Mouse (Mus musculus): Measurements from ENCODE around the gene Prnd. TPM values are rescaled to one million over a fixed set of nuclear protein-coding genes. Genes with fewer than 3 reads are reported as not detected.
A peak's percentile ranks its signal among the peaks of the same experiment; 100 is the strongest.

Gene Prnd
- total RNA-seq, 2 experiments from 2014 or later = 1.4 to 2.4 TPM

DNA sequence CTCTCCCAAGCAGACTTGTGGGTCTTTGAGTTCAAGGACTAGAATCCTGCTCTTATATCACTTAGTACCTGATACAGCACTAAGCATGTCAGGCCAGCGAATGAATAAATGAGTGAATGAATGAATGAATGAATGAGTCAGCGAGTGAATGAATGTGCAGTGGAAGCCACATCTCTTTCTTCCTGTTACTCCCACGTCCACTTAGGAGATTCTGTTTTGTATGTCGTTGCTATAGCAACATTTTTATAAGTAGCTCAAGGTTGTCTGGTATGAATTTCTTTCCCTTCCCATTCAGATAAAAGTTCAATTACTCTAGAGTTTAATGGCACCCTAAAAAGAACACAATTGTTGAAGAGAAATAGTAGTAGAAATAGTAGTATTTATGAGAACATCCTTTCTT is 20.4 kb downstream of the Prnd start:
- no peak for DNase-seq
- intact Hi-C loops (cut with DNase I) = loop anchor here (1.0 kb wide), 1 partner anchor 9 kb away; no protein-coding TSS in a partner anchor

DNA sequence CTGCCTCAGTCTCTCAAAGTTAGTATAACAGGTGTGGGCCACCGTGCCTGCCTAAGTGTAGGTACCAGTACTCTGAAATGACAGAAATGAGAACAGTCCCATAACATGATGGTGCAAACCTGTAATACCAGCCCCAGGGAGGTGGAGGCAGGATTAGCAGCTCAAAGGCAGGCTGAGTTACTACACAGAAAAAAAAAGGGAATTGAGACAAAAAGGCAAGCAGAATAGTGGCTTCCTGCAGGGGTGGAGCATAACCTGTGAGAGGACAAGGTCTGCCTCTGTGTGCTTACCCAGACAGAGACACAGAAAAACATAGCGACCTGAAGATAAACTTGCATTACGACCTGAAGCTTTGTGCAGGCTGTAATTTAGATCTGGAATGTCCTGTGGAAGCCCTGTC is 26.0 kb downstream of the Prnd start:
- DNase-seq = no peak
- intact Hi-C loops (cut with DNase I) = no loop called here

DNA sequence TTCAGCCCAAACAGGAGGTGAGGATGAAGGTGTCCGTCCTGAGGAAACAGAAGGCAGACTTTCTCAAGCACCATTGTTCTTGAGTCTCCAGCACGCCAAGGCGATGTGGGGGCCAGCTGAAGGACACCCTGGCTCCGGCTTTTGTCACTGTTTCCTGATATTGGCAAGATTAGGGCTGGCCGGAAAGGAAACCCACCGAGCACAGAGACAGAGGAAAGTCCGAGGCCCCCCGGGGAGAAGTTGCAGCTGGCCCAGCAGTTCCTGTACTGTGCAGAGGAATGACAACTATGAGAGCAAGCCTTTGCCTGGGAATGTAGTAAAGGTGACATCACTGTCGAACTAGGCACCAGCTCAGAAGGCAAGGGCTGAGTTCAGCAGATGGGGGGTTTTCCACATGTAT is 30.2 kb downstream of the Prnd start:
- DNase-seq = peak in 1 of 2 experiments; percentile 29
- intact Hi-C loops (cut with DNase I) = loop anchor here (2.0 to 5.0 kb wide), 2 partner anchors 22 to 81 kb away; no protein-coding TSS in a partner anchor

DNA sequence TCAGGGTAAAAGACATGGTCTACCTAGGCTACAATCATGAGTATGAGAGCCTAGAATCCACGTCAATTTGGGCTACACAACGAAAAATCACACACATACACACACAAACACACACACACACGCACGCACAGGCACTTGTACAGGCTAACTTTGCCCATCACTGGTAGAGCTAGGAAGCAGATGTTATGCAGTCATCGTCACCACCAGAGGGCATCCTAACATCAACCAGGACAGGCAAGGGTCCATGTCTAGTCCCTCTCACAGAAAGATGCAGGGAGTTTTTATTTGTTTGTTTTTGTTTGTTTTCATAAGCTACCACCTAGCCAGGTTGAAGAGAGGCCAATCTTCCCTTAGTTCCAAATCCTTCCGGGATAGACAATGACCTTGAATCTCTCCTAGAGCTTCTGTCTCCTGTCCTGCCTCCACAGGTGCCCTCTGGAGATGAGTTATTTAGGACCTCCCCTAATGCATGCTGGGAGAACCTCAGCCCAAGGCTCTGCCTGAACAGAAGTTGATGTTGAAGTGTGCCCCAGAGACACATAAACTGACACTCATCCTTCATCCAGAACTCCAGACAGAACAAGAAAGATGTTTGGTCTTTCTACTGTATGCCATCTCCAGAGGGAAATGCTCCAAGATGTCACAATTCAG is 32.0 kb downstream of the Prnd start:
- intact Hi-C loops (cut with DNase I) = loop anchor here (1.0 to 5.0 kb wide), 3 partner anchors 80 to 260 kb away; no protein-coding TSS in a partner anchor
- DNase-seq = peak; percentile 60 to 64

DNA sequence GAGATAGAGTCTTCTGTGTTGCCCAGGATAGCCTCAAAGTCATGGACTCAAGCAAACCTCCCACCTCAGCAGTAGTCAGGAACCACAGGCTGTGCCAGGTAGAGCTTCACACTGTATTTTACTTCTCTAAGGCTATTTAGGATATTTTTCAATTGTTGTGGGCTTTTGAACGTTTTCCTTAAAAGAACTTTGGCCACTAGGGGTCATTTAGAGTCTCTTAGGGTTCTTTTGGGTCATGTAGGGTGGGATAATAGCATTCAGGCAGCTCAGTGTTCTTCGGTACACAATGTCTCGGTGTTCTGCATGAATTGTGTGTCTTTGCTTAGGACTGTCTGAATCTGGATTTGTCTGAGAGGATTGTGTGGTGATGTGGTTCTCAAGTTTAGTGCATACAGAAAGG is 37.3 kb downstream of the Prnd start:
- intact Hi-C loops (cut with DNase I) = no loop called here
- DNase-seq = no peak

DNA sequence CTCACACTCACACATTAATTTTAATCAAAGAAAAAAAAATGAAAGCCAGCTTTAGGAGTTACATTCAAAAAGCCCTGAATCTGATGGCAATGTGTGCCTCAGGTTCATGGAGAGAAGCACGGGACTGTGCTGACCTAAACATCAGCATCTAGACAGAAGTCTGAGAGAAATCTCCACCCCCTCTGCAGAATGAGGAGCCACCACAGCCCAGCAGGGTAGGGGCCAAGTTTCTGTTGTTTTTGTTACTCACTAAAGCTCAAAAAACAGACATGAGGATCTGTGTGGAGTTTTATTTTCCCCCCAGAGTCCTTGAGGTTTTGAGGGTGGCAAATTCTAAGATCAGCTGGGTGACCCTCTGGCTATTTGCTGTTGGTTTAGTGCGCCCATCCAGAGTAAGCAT is 37.9 kb downstream of the Prnd start:
- intact Hi-C loops (cut with DNase I) = no loop called here
- no peak for DNase-seq

DNA sequence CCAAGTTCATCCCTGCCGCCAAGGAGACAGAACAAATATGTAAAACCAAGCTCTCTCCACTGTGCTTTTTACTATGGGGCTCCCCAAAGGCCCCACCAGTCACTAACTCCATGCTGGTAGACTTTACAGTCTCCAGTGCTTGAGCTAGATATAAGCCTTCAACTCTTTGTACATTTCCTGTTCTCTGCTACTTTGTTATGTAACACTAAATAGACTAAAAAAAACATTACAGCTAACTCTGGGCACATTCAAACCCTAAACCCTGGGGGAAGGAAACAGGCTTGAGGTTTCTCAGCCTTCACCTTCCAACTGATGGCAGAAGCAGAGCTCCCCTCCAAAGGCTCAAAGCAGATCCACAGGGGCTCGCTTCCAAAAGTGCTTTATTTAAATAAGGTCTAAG is 41.8 kb downstream of the Prnd start:
- intact Hi-C loops (cut with DNase I) = no loop called here
- DNase-seq = no peak

DNA sequence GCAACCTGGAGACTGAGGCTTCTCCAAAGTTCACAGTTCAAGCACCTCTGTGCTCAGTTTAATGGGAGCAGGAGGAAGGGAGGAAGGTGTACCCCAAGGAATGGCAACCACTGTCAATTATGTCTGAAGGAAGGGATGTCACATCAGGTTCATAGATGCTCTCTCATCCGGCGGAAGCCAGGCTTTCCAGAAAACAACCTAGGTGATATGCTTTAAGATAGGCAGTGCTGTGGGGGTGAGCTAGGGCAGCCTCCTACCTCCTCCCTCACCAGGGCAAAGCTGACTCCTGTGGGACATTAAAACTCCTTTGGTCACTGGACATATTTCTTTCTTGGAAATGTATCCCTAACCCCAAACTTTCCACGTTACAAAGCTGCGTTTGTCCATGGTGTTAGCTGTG is 42.5 kb downstream of the Prnd start:
- no peak for DNase-seq
- intact Hi-C loops (cut with DNase I) = no loop called here

DNA sequence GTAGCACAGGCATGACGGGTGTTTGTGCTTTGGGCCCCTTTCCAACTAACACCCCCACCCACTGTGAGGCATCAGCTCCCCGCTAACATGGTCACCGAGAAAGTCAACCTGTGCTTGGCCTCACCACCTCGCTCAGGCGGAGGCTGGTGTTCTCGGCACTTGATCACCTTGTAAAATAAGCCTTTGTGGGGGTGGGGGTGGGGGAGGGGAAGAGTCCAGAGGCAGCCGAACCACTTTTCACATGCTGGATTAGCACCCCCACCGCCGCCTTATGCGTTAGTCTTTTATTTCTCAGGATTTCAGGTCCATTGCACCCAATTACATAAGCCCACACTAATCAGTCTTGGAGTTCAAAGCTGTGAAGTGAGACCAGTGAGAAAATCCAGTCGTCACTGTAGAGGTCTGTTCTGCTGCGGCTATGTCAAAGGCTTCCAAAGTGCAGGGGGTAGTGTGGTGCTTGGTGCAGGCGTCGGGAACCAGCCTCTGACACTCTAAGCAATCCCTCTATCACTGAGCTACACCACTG is 43.0 kb downstream of the Prnd start:
- no peak for DNase-seq
- intact Hi-C loops (cut with DNase I) = no loop called here

DNA sequence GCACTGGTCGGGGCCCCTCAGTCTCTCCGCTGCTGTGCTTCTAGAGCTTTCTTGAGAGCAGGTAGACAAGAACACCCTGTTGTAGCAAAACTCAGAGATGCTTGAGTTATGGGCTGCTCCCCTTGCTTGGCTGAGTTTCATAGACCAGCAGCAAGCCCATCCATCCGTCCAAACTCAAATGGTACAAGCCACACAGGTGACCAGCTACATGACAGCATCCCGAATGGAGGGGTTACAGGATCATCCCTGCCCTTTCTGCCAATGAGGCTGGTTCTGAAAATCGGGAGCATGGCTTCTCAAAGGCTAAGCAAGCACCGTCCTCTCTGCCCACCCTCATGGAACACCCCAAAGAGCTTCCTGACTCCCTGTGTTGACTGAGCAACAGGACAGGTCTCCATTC is 44.3 kb downstream of the Prnd start:
- intact Hi-C loops (cut with DNase I) = no loop called here
- no peak for DNase-seq

DNA sequence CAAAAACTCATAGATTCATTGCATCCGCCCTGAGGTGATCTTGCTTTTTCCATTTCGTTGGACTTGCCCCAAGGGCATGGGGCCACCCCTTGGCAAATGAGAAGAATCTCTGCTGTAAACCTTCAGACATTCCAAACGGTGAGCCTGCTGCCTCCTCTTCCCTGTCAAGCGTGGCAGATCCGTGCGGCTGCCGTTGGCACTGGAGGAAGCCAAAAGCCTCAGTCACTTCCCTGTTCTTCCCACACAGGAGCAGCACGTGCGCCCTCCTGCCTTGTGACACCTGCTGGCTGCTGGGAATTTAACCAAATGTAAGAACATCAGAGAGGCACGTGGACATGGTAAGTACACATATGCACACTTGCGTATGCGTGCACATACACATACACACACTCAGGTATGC is 45.1 kb downstream of the Prnd start:
- intact Hi-C loops (cut with DNase I) = no loop called here

DNA sequence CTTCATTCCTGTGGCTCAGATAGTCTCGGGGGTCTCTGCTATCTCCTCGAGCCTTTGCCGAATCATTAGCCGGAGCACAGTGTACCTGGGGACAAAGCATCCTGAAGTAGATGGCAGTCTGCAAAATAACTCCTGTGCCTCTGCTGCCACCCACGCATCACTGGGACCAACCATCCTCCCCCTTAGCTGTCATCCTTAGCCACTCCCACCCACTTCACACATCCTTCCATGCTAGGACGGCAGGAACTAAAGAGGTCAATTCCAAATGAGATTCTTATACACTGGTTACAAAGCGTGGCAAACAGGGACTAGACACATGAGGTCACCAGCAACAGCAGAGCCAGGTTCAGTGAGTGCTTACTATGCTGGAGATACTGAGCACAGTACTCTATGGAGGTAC is 45.7 kb downstream of the Prnd start:
- intact Hi-C loops (cut with DNase I) = no loop called here
- no peak for DNase-seq

More for the DNA sequence above, 45.1 kb downstream of the Prnd start:
- no peak for DNase-seq

DNA sequence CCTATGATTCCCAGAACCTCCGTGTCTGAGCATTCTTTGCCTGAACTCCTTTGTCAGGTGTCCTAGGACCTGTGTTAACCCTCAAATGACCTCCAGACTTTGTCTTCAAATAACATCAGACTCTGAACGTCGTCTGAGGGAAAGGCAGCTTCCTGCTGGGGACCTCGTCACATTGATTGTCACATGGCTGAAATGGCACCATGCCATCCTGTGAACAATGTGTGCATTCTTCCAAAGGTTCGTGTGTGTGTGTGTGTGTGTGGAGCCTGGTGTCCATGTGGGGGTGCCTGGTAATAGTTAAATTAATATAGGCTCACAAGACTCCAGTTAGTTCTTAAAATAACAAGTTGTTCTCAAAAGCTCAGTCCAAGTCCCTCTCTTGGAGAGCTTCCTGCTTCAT is 46.7 kb downstream of the Prnd start:
- no peak for DNase-seq
- intact Hi-C loops (cut with DNase I) = no loop called here

DNA sequence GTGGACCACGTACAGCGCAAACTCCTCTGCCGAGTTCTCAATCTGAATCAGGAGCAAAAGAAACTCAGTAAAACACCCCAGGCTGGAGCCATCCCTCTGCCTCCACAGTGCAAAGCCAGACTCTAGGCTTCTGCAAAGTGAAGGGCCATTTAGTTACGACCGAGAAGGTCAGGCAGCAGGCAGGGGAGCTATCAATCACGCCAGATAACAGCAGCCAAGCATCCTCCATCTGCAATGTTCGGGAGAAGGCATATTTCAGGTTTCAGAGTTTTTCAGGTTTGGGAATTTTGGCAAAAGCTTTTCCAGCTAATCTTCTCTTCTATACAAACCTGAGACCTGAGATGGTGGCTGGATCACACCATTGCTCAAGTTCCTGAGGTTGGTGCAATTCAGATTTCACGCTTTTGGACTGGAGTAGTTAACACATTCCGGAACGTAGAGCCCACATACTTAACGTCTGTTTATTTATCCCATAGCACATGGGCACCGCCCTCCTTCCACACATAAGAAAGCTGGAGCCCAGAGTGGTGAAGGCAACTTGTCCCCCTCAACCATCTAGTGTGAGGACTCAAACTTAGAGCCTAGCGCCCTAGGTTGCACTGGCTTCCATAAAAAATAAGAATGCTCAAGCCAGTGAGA is 51.2 kb downstream of the Prnd start:
- intact Hi-C loops (cut with DNase I) = no loop called here
- DNase-seq = no peak

DNA sequence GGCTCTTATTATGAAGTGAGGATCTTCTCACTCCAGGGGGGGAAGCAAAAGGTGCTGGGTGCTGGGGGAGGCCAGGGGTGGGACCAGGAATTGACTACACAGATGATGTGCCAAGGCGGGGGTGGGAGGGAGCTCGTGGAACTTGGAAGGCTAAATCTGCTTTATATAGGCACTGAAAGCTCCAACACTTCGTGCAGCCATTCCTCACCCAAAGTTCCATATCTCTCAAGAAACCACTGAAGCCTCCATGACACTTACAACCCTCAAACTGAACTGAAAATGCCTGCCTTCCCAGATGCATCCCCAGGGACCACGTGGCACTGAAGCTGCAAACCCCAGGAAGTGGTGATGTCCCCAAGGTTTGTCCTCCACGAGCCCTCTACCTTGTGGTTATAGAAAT is 53.3 kb downstream of the Prnd start:
- DNase-seq = no peak
- intact Hi-C loops (cut with DNase I) = no loop called here

DNA sequence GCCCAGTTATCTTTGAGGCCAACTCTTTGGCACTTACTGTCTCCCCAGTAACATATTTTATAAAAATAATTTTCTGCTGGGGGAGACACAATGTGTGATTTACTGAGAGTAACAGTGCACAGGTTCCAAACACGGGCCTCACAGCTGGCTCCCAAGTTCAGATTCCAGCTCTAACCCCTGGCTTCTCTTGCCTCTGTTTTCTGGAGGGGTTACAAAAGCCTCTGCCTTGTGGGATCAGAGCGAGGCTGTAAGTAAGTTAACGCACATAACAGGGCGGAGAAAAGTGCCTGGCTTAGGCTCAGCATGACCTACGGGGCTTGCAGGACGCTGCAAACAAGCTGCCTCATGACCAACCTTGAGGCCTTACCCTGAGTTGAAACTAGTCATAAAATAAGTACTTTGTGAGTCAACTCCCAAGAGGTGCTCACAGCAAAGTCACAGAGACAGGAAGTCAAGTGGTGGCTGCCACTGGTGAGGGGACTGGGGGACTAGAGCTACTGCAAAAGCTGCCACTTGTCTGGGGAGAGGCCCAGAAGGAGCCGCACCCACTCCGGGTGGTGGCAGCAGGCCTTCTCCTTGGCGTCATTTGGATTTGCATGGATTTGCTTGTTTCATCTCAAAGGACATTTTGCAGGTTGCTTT is 54.0 kb downstream of the Prnd start:
- DNase-seq = no peak
- intact Hi-C loops (cut with DNase I) = no loop called here

DNA sequence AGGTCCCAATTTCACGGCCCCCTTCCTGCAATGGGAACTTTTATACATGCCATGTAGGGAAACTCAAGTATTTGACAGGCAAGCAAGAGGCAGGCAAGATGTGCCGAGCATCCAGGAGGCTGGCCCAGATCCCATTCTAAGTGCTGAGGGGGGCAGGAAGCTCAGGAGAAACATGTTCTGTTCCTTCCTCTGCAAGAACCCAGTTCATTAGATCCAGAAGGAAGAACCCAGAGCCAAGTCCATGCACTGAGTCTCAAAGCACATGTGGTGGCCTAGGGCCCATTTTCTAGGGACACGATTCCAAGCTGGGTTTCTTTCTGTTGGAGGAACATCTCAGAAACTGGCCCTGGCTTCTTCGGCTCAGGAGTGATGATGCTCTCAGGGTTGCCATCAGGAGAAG is 54.8 kb downstream of the Prnd start:
- no peak for DNase-seq
- intact Hi-C loops (cut with DNase I) = no loop called here

Other genes with a start within 250 kb of the Prnd start
- gene Erv3, start 91.1 kb upstream of the Prnd start, total RNA-seq (2021) = not detected
- gene Prnp, start 40.9 kb upstream of the Prnd start, total RNA-seq (2021) = 100 to 1,000 TPM; 102 to 117 TPM
- gene Prn, start 40.9 kb upstream of the Prnd start, total RNA-seq (2021) = 1 to 10 TPM in 1 of 2 experiments, not detected in 1; 1.8 TPM
- 1 to 10 TPM; 8.5 to 9.5 TPM for gene Rassf2, start 79.4 kb downstream of the Prnd start, total RNA-seq (2021)
- gene Slc23a2, start 194.2 kb downstream of the Prnd start, total RNA-seq (2021) = 10 to 100 TPM; 13.0 to 14.1 TPM